Mouse (Mus musculus): ENCODE results near the gene Gm49358.

The Gm49358 gene

GRCm38 (mm10) chr10:86810612-86811011, 46.8 kb downstream of the Gm49358 start:
- DNase-seq (ENCODE audit: low read depth, low spot score): no peak

- DNase-seq (ENCODE audit: low read depth, low spot score): no peak
These were observed 50.7 kb downstream of the Gm49358 start for GRCm38 (mm10) chr10:86814292-86815131.

- no peak for DNase-seq (ENCODE audit: low read depth, low spot score)
These were observed 51.4 kb downstream of the Gm49358 start for GRCm38 (mm10) chr10:86815133-86815532.

GRCm38 (mm10) chr10:86819649-86820165, 55.9 kb downstream of the Gm49358 start:
- DNase-seq (ENCODE audit: low read depth, low spot score): peak; percentile 34

GRCm38 (mm10) chr10:86821014-86821413, 57.2 kb downstream of the Gm49358 start:
- no peak for DNase-seq (ENCODE audit: low read depth, low spot score)

- DNase-seq (ENCODE audit: low read depth, low spot score): no peak
These were observed 60.3 kb downstream of the Gm49358 start for GRCm38 (mm10) chr10:86824093-86824492.

GRCm38 (mm10) chr10:86824871-86825270, 61.1 kb downstream of the Gm49358 start:
- DNase-seq (ENCODE audit: low read depth, low spot score): no peak

- DNase-seq (ENCODE audit: low read depth, low spot score): no peak
These were observed 62.2 kb downstream of the Gm49358 start for GRCm38 (mm10) chr10:86825871-86826522.

- DNase-seq (ENCODE audit: low read depth, low spot score): no peak
These were observed 63.2 kb downstream of the Gm49358 start for GRCm38 (mm10) chr10:86826929-86827328.

- DNase-seq (ENCODE audit: low read depth, low spot score): no peak
These were observed 64.7 kb downstream of the Gm49358 start for GRCm38 (mm10) chr10:86828221-86829135.

- DNase-seq (ENCODE audit: low read depth, low spot score): no peak
These were observed 65.7 kb downstream of the Gm49358 start for GRCm38 (mm10) chr10:86829515-86829914.

- DNase-seq (ENCODE audit: low read depth, low spot score): no peak
These were observed 73.0 kb downstream of the Gm49358 start for GRCm38 (mm10) chr10:86836784-86837183.

- no peak for DNase-seq (ENCODE audit: low read depth, low spot score)
These were observed 75.1 kb downstream of the Gm49358 start for GRCm38 (mm10) chr10:86838827-86839226.

GRCm38 (mm10) chr10:86842659-86843058, 78.9 kb downstream of the Gm49358 start:
- no peak for DNase-seq (ENCODE audit: low read depth, low spot score)

GRCm38 (mm10) chr10:86846926-86847467, 83.2 kb downstream of the Gm49358 start:
- no peak for DNase-seq (ENCODE audit: low read depth, low spot score)

- DNase-seq (ENCODE audit: low read depth, low spot score): no peak
These were observed 85.3 kb downstream of the Gm49358 start for GRCm38 (mm10) chr10:86849087-86849486.

- no peak for DNase-seq (ENCODE audit: low read depth, low spot score)
These were observed 85.7 kb downstream of the Gm49358 start for GRCm38 (mm10) chr10:86849508-86849907.

GRCm38 (mm10) chr10:86852160-86852559, 88.4 kb downstream of the Gm49358 start:
- no peak for DNase-seq (ENCODE audit: low read depth, low spot score)

GRCm38 (mm10) chr10:86853433-86853832, 89.7 kb downstream of the Gm49358 start:
- no peak for DNase-seq (ENCODE audit: low read depth, low spot score)

GRCm38 (mm10) chr10:86860396-86860795, 96.6 kb downstream of the Gm49358 start:
- no peak for DNase-seq (ENCODE audit: low read depth, low spot score)

- DNase-seq (ENCODE audit: low read depth, low spot score): no peak
These were observed 98.7 kb downstream of the Gm49358 start for GRCm38 (mm10) chr10:86862496-86862895.
